Mouse (Mus musculus) heart, adult 2 months (tissue): ENCODE data around the gene Dnajb1.

Source experiments
- CTCF ChIP-seq: fragments of 200-600 bp; IDR thresholded peaks from 2 replicates; pipeline ENCODE4 v1.8.1; 2022; ENCODE audit warnings: antibody characterized with exemption, mild to moderate bottlenecking, moderate library complexity
- POLR2A ChIP-seq: fragments of 200-500 bp; IDR thresholded peaks from 2 replicates; pipeline ENCODE4 v1.6.1; 2011; ENCODE audit warnings: mild to moderate bottlenecking, low read depth, low read length, control low read depth; ENCODE audit not compliant: insufficient read depth

DNA sequence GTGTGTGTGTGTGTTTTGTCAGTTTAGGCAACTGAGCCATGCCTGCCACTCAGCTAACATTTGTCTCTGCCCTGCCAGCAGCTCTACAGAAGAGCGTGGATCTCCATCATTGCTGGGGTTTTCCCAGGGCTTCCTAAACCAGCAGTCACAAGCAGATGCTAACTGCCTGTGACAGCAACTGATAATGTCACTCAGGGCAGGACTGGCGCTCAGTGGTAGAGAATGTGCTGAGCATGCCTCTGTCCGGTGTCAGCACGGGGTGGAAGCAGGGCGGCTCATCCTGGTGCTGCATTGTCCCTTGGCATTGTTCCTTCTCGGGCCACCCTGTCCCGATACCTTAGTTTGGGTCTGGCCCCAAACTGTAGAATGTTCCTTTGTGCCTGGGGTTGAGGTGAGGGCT, 15.6 kb downstream of the Dnajb1 start:
- TF ChIP-seq POLR2A = no peak
- TF ChIP-seq CTCF = no peak
